Mouse (Mus musculus): ENCODE measurements around the gene Slc19a3. TPM values are rescaled to one million over a fixed set of nuclear protein-coding genes. Genes with fewer than 3 reads are reported as not detected.
A peak's percentile ranks its signal among the peaks of the same experiment; 100 is the strongest.

Gene Slc19a3
- 1 to 10 TPM; 1.8 to 2.8 (median 2.1) TPM for total RNA-seq (2022)

- DNase-seq (ENCODE audit: low spot score in 2 of 2): peak; percentile 19 to 20
Measured at GRCm38 (mm10) chr1:83038109-83038672, at the start of gene Slc19a3. TSS of gene Slc19a3 (minus strand) at chr1:83038448.

- DNase-seq (ENCODE audit: low spot score in 2 of 2): no peak
Measured at GRCm38 (mm10) chr1:83084790-83085189, 46.5 kb upstream of the Slc19a3 start.

DNA sequence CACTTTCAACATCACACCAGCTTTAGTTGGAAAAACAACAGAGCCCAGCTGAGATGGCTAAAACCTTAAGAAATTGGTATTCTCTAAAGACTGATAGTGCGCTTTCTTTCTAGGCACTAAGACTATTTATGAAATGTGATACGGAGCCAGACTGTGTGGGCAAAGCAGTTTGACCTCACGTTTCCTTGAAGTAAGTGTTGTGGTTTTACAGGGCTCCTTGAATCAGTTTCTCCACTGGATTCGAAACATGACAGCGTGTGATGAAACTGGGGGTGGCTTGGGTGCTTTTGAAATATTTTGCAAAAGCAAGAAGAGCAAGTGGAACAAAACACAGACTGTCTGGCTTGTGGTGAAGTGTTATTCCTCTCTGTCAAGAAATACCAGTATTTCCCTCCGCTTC is 38.8 kb upstream of the Slc19a3 start:
- DNase-seq (ENCODE audit: low spot score in 2 of 2): no peak

- DNase-seq (ENCODE audit: low spot score in 2 of 2): peak in 1 of 2 experiments; percentile 13
Measured at GRCm38 (mm10) chr1:83076190-83076917, 38.1 kb upstream of the Slc19a3 start.

DNA sequence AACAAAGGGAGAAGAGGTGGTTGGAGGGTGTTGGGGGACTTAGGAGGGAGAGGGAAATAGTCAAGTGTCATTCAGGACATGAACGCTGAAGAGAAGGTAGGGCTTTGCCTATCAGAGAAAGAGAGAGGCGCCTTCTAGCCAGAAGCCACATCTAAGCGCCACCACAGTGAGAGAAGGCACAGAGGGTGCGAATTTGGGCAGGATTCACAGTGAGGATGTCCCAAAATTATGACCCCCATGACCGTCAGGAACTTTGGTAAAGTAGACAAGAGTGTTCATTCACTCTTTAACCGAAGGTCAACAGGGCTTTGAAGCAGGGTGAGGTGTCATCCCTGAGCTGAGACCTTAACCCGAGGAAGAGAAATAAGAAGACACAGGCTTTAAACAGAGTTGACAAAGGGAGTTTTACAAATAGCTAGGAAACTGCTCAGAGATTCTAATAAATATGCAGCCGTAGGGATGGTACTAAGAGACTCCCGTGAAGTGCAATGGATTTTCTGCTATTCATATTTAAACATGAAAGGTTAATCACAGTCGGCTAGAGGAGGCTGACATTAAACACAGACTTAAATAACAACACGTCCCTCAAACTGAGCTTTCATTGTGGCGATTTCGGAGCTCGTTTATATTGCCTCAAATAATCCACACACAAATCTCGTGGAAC is 37.4 kb upstream of the Slc19a3 start:
- no peak for DNase-seq (ENCODE audit: low spot score in 2 of 2)

- DNase-seq (ENCODE audit: low spot score in 2 of 2): no peak
Measured at GRCm38 (mm10) chr1:83067205-83067604, 29.0 kb upstream of the Slc19a3 start.

GRCm38 (mm10) chr1:83066577-83066976 is 28.3 kb upstream of the Slc19a3 start:
- no peak for DNase-seq (ENCODE audit: low spot score in 2 of 2)

DNA sequence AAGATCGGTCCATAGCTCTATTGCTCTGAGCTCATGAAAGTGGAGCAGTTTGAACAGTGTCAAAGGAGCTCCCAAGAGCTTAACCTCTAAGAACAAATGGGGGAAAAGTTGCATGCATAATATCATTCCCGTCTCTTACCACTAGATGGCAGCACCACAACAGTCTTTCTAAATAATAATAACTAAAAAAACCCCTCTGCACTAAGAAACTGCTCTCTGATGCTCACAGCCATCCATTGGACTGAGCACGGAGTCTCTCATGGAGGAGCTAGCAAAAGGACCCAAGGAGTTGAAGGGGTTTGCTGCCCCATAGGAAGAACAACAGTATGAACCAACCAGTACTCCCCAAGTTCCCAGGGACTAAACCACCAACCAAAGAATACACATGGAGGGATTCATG is 26.6 kb upstream of the Slc19a3 start:
- no peak for DNase-seq (ENCODE audit: low spot score in 2 of 2)

- no peak for DNase-seq (ENCODE audit: low spot score in 2 of 2)
Measured at GRCm38 (mm10) chr1:83060643-83061042, 22.4 kb upstream of the Slc19a3 start, which contains the start of gene Krtap28-13. TSS of gene Krtap28-13 (plus strand) at chr1:83060930.

- DNase-seq (ENCODE audit: low spot score in 2 of 2): no peak
Measured at GRCm38 (mm10) chr1:83059278-83059677, 21.0 kb upstream of the Slc19a3 start, which contains the start of gene A030005K14Rik. TSS of gene A030005K14Rik (minus strand) at chr1:83059378.

DNA sequence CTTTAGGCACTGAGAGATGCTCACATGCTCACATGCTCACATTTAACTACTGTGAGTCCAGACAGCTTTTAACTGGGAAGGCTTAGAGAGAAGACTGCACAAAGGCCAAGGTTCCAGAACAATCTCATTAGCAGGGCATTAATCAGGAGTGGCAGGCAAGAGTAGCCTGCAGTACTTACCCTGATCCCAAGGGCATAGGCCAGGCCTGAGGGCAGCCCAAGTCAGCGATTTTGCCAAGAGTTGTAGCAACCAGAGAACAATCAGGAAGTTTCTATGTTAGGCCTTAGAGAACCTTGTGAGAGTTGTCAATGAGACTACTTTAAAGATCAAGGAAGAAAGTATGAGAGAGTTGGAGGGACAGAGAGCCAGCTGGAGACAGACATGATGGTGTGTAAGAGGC is 20.2 kb upstream of the Slc19a3 start:
- no peak for DNase-seq (ENCODE audit: low spot score in 2 of 2)

DNA sequence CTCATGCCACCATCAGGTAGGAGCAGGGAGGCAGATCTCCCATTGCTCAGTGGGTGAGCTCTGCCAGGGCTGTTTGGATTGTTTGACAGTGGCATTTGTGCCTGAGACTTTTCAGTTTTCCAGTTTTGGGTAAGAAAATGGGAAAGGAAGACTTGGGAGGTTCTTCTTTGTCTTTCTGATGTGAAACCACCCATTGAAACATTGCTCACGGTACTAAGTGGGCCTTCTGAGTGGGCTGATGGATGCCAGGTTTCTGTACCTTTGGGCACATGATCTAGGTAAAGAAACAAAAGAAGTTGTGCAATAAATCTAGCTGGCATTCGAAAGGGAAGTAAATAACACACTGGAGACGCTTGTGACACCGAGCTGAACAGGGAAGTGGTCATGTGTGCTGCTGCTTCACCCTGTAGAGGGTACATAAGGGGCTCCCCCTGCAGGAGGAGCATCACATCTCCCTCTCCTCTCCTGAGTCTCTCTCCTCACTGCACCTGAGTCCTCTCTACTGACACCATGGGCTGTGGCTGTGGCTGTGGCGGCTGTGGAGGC is 6.7 kb upstream of the Slc19a3 start, which contains the start of gene Gm47969:
Gene Gm47969 (plus strand): TSS at position 51 of the 546 bp plus-strand sequence.
- DNase-seq (ENCODE audit: low spot score in 2 of 2): no peak

DNA sequence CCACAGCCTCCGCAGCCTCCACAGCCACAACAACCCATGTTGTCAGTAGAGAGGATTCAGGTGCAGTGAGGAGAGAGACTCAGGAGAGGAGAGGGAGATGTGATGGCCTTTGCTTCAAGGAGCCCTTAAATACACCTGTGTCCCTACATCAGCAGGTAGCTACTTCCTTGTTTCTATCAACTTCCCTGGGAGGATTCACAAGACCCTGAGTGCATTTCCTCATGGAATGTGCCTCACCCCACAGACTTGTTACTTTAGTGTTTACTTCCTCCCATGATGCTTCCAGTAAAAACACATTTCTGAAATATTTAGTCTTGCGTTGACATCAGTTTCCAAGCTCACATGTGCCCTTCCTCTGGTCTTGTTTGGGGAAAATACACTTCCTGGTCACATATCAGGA is 4.1 kb upstream of the Slc19a3 start, which contains the start of gene Krtap28-10:
Gene Krtap28-10 (minus strand): TSS at position 101 of the 400 bp plus-strand sequence.
- DNase-seq (ENCODE audit: low spot score in 2 of 2): no peak

DNA sequence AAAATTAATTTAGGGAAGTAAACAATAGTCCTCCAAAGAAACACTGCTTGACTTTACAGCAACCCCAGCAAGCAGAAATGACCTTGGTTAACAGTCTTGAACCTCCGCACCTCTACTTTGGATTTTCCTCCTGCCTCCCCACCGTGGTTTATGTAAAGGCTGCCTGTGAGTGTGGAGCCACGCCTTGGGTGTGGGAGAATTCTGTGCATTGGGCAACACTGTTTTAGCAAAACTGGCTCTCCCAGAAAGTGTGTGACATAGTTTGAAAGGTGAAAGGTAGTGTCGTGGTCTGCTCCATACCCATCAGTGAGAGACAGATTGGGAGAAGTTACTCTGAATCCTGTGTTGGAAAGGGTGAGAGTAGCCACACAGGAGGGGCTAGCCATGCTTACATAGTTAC is 832 bp upstream of the Slc19a3 start:
- no peak for DNase-seq (ENCODE audit: low spot score in 2 of 2)

GRCm38 (mm10) chr1:83036892-83037667 is 1.2 kb downstream of the Slc19a3 start:
- DNase-seq (ENCODE audit: low spot score in 2 of 2): no peak

GRCm38 (mm10) chr1:83034509-83034908 is 3.7 kb downstream of the Slc19a3 start:
- no peak for DNase-seq (ENCODE audit: low spot score in 2 of 2)

DNA sequence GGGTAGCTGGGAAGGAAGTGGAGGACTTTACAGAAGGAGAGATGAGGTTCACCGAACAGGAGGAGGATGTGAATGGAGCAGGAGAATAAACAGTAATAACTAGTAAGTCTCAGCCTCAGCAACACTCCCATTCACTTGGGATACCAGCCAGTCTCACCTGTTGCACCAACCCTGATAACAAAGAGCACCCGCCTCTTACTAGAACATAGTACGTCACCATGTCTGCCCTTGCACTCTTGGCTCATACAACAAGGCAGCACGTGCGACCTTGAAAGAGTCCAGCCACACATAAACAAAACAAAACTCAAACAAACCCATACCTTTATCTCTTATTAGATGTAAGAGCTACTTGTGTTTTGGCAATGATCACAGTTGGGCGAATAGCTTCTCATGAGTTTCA is 5.7 kb downstream of the Slc19a3 start:
- no peak for DNase-seq (ENCODE audit: low spot score in 2 of 2)

DNA sequence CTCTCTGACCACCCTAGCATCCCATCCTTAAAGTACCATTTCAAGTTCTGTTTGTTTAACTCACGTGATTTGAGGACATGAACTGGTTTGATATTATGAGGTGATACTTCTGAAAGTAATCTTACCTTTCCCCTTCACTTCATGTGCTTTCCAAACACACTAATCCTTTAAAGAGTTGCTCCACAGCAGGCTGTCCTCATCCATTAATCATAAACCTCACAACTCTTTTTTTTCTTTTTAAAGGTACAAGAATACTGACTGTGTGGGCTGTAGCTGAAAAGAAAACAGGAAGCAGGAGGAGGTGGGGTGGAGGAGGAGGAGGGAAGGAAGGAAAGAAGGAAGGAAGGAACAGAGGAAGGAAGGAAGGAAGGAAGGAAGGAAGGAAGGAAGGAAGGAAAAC is 6.3 kb downstream of the Slc19a3 start:
- DNase-seq (ENCODE audit: low spot score in 2 of 2): no peak

DNA sequence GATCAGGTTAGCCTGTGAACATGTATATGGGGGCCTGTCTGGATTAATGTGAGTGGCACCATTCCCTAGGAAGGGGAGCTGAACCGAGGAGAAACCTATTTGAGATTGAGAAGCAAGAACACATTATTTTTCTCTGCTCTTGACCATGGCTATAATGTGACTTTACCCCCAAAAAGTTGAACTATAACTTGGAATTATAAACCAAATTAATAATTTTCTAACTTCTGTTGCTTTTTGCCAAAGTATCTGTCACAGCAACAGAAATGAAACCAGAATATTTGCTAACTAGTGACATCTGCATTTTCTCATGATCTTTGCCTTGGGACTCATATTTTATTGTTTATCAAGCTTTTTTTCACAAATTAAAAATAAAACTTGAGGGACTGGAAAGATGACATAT is 21.7 kb downstream of the Slc19a3 start:
- no peak for DNase-seq (ENCODE audit: low spot score in 2 of 2)

GRCm38 (mm10) chr1:83015329-83015879 is 22.8 kb downstream of the Slc19a3 start:
- DNase-seq (ENCODE audit: low spot score in 2 of 2): no peak

GRCm38 (mm10) chr1:83014477-83014876 is 23.8 kb downstream of the Slc19a3 start:
- no peak for DNase-seq (ENCODE audit: low spot score in 2 of 2)

Measured in left cerebral cortex, adult 8-10 months (tissue).